ENCODE assay signal across 11 mouse cellular contexts in the genomic region with DNA sequence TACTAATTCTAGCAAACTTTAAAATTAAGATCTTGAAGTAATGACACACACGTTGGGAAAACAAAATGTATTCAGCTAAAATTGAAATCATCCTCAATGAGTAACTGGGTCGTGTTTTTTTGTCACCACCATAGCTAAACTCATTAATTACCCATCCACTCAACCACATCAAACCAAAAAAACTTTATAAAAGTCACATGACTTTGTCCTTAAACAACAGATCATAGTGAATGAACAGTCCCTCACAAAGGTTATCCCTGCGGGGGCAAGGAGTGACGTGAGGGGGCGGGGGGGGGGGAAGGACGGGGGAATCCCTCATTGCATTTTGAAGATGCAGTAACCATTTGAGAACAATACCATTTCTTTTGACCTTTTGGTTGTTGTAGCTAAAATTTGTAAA. TPM values are rescaled to one million over a fixed set of nuclear protein-coding genes. Genes with fewer than 3 reads are reported as not detected.
A peak's percentile ranks its signal among the peaks of the same experiment; 100 is the strongest.
DNase-seq lines count a peak whose midpoint lies in the region; ATAC-seq lines count a peak whose summit lies in the region.
"Had no signal": no experiment of that assay in that cellular context is flagged by ENCODE, and none has a peak within 500 bp of the region (broad histone marks: within the 10 kb centered on the region; RNA-seq: fewer than 3 reads in every experiment).

No protein-coding gene starts in this region.

- H3K4me3 ChIP-seq in heart, embryonic 14.5 days (ENCODE audit: control insufficient read depth in 1 of 2, insufficient read depth in 1 of 2, low read depth in 1 of 2, low read length in 2 of 2) = peak overlapping the region in 1 of 2 experiments; percentile 47; a peak in 1 of 4 replicates
- H3K4me3 ChIP-seq in neural tube, embryonic 13.5 days = peak overlapping the region; percentile 42; the same call in 1 of the 2 replicates
- H3K4me3 ChIP-seq in liver, embryonic 11.5 days (ENCODE audit: low read depth, low read length) = no peak overlapping the region

- H3K9ac ChIP-seq in heart, embryonic 14.5 days (ENCODE audit: low read length) = no peak overlapping the region
- H3K9ac ChIP-seq in neural tube, embryonic 13.5 days = no peak overlapping the region
- H3K9ac ChIP-seq in liver, embryonic 11.5 days (ENCODE audit: low read depth, low read length) = no peak overlapping the region

- no peak for ATAC-seq in heart, embryonic 14.5 days (ENCODE audit: insufficient number of reproducible peaks, insufficient read depth, low FRiP score, low read depth)
- ATAC-seq in neural tube, embryonic 13.5 days (ENCODE audit: low read depth) = peak; percentile 25
- peak; percentile 5; the same call in 1 of the 2 replicates for ATAC-seq in liver, embryonic 11.5 days (replicated peaks; ENCODE audit: low FRiP score)

- no peaks in the 10 kb centered on the region for H3K27me3 ChIP-seq in heart, embryonic 14.5 days (ENCODE audit: control insufficient read depth, insufficient read depth, low read length)
- no peaks in the 10 kb centered on the region for H3K27me3 ChIP-seq in neural tube, embryonic 13.5 days
- H3K27me3 ChIP-seq in liver, embryonic 11.5 days (replicated peaks; ENCODE audit: control insufficient read depth, insufficient read depth, low read length) = no peaks in the 10 kb centered on the region
- H3K27me3 ChIP-seq: limb, embryonic 12.5 days had no signal

- no peaks in the 10 kb centered on the region for H3K4me1 ChIP-seq in heart, embryonic 14.5 days (ENCODE audit: control insufficient read depth in 2 of 2, insufficient read depth in 2 of 2, low read length in 2 of 2)
- H3K4me1 ChIP-seq in neural tube, embryonic 13.5 days (replicated peaks) = no peaks in the 10 kb centered on the region
- no peaks in the 10 kb centered on the region for H3K4me1 ChIP-seq in liver, embryonic 11.5 days (replicated peaks; ENCODE audit: control insufficient read depth, insufficient read depth, low read length)
- H3K4me1 ChIP-seq: limb, embryonic 12.5 days had no signal

- H3K4me2 ChIP-seq in heart, embryonic 14.5 days (ENCODE audit: low read length) = peak overlapping the region; percentile 47
- peak overlapping the region; percentile 27; the same call in 1 of the 2 replicates for H3K4me2 ChIP-seq in neural tube, embryonic 13.5 days
- H3K4me2 ChIP-seq in liver, embryonic 11.5 days = peak overlapping the region; percentile 31; the same call in 1 of the 2 replicates
- H3K4me2 ChIP-seq: limb, embryonic 12.5 days had no signal

- WGBS in heart, embryonic 14.5 days = 47% methylated on average over 4 of the region's 6 CpGs
- WGBS in neural tube, embryonic 13.5 days = 54% methylated on average over 6 of the region's 6 CpGs
- WGBS in liver, embryonic 11.5 days = 50% methylated on average over 2 of the region's 6 CpGs

- no peak for DNase-seq in heart, adult 18-20 months
- DNase-seq in neural tube, embryonic 10.5 days (ENCODE audit: extremely low spot score, low spot score) = no peak
- DNase-seq in liver, embryonic 11.5 days (ENCODE audit: low spot score) = no peak
- no peak for DNase-seq in spleen, postnatal 36 days (ENCODE audit: low spot score in 2 of 2)
- DNase-seq in adrenal gland, postnatal 14 days = no peak
- DNase-seq in testis, postnatal 14 days (ENCODE audit: low spot score) = no peak
- DNase-seq: cerebellum, adult 11 months had no signal

- no peaks in the 10 kb centered on the region for H3K36me3 ChIP-seq in heart, embryonic 14.5 days (ENCODE audit: control insufficient read depth, insufficient read depth, low read length)
- no peaks in the 10 kb centered on the region for H3K36me3 ChIP-seq in neural tube, embryonic 13.5 days
- H3K36me3 ChIP-seq in liver, embryonic 11.5 days (ENCODE audit: control insufficient read depth, insufficient read depth, low read length) = no peaks in the 10 kb centered on the region
- H3K36me3 ChIP-seq: limb, embryonic 12.5 days had no signal

- H3K27ac ChIP-seq in heart, embryonic 14.5 days (replicated peaks in 1 of 2; ENCODE audit: control insufficient read depth in 1 of 2, insufficient read depth in 1 of 2, low read depth in 2 of 2, low read length in 2 of 2) = no peak overlapping the region
- no peak overlapping the region for H3K27ac ChIP-seq in neural tube, embryonic 13.5 days (replicated peaks)
- no peak overlapping the region for H3K27ac ChIP-seq in liver, embryonic 11.5 days (ENCODE audit: low read depth, low read length)

- no peaks in the 10 kb centered on the region for H3K9me3 ChIP-seq in heart, embryonic 14.5 days (ENCODE audit: control insufficient read depth, low read length)
- H3K9me3 ChIP-seq in neural tube, embryonic 13.5 days = no peaks in the 10 kb centered on the region
- H3K9me3 ChIP-seq in liver, embryonic 11.5 days (ENCODE audit: control insufficient read depth, low read length) = no peaks in the 10 kb centered on the region
- H3K9me3 ChIP-seq: limb, embryonic 12.5 days had no signal

RNA-seq across cellular contexts. Expression of gene Uty, which starts 0.6 kb away (rescaled TPM):
- polyA plus RNA-seq in heart, embryonic 14.5 days (2014; fragmentation: Nextera tagmentation; extraction: Ambion mirVana) = 21.1 TPM in 1 of 2 replicates, not detected in the other
- 10 to 100 TPM in 1 of 2 experiments, not detected in 1; 19.1 TPM for total RNA-seq in heart, adult 18-20 months (2021)
- 8.6 and 9.2 TPM in 2 replicates for polyA plus RNA-seq in neural tube, embryonic 13.5 days (2015; fragmentation: Nextera tagmentation; extraction: Ambion mirVana)
- 10.0 and 10.6 TPM in 2 replicates for polyA plus RNA-seq in liver, embryonic 11.5 days (2014; fragmentation: Nextera tagmentation; extraction: Ambion mirVana)
- 32.6 and 37.9 TPM in 2 replicates for total RNA-seq in adrenal gland, postnatal 14 days (2021)
- polyA plus RNA-seq: large intestine, adult 2 months had no signal

RNA-seq across cellular contexts. Expression of gene Ddx3y, which starts 40.3 kb away (rescaled TPM):
- polyA plus RNA-seq in heart, embryonic 14.5 days (2014; fragmentation: Nextera tagmentation; extraction: Ambion mirVana) = 35.2 TPM in 1 of 2 replicates, not detected in the other
- total RNA-seq in heart, adult 18-20 months (2021) = 10 to 100 TPM in 1 of 2 experiments, not detected in 1; 59.4 TPM
- polyA plus RNA-seq in neural tube, embryonic 13.5 days (2015; fragmentation: Nextera tagmentation; extraction: Ambion mirVana) = 13.5 and 16.8 TPM in 2 replicates
- polyA plus RNA-seq in liver, embryonic 11.5 days (2014; fragmentation: Nextera tagmentation; extraction: Ambion mirVana) = 18.8 and 22.4 TPM in 2 replicates
- 89.6 and 96.4 TPM in 2 replicates for total RNA-seq in adrenal gland, postnatal 14 days (2021)
- polyA plus RNA-seq: large intestine, adult 2 months had no signal
